Mouse (Mus musculus) ES-E14 (cell line): Measurements from ENCODE around the gene Majin.

Source experiments
- HCFC1 ChIP-seq: IDR thresholded peaks from 2 replicates; pipeline ENCODE4 v1.6.1; 2012; ENCODE audit warnings: low read length, inconsistent platforms, borderline replicate concordance; ENCODE audit not compliant: insufficient read depth
- MAFK ChIP-seq: IDR thresholded peaks from 2 replicates; pipeline ENCODE4 v1.6.1; 2014; ENCODE audit warnings: mild to moderate bottlenecking, low read depth, low read length, inconsistent platforms; ENCODE audit not compliant: insufficient read depth
- ZC3H11A ChIP-seq: IDR thresholded peaks from 2 replicates; pipeline ENCODE4 v1.6.1; 2012; ENCODE audit warnings: low read depth, mild to moderate bottlenecking, inconsistent platforms, low read length, borderline replicate concordance
- ZNF384 ChIP-seq: IDR thresholded peaks from 2 replicates; pipeline ENCODE4 v1.6.1; 2012; ENCODE audit warnings: low read depth, low read length, inconsistent platforms

- TF ChIP-seq MAFK (no peak), ZNF384 (no peak), ZC3H11A (no peak), HCFC1 (no peak)
Observed at GRCm38 (mm10) chr19:6261379-6261778, 77.2 kb downstream of the Majin start.
